Mouse (Mus musculus) forebrain, embryonic 16.5 days (tissue): ENCODE results near the gene Dnah2. TPM values are rescaled to one million over a fixed set of nuclear protein-coding genes. Genes with fewer than 3 reads are reported as not detected.

ENCODE experiments used
- ATAC-seq: fragments of 200-750 bp; cut with Nextera tagmentation; 2 replicates; pipeline ENCODE4 v1.8.0; 2017; ENCODE audit warnings: mild to moderate bottlenecking, moderate library complexity
- H3K27ac ChIP-seq: fragments of 300-500 bp; sonication (generic); 2 replicates; pipeline ENCODE4 v1.5.1; 2014; ENCODE audit warnings: low read length, control low read depth
- H3K27me3 ChIP-seq: fragments of 300-500 bp; sonication (generic); replicated peaks from 2 replicates; pipeline ENCODE4 v1.6.1; 2014; ENCODE audit warnings: low read length; ENCODE audit not compliant: control insufficient read depth, insufficient read depth
- H3K36me3 ChIP-seq: fragments of 300-500 bp; sonication (generic); 2 replicates; pipeline ENCODE4 v1.6.1; 2014; ENCODE audit not compliant: control insufficient read depth, insufficient read depth
- H3K4me1 ChIP-seq: fragments of 300-500 bp; sonication (generic); replicated peaks from 2 replicates; pipeline ENCODE4 v1.6.1; 2014; ENCODE audit warnings: low read length; ENCODE audit not compliant: control insufficient read depth, insufficient read depth
- H3K4me2 ChIP-seq: fragments of 300-500 bp; sonication (generic); 2 replicates; pipeline ENCODE4 v1.6.1; 2014; ENCODE audit warnings: mild to moderate bottlenecking, low read length, control low read depth
- H3K4me3 ChIP-seq: fragments of 300-500 bp; sonication (generic); replicated peaks from 2 replicates; pipeline ENCODE4 v1.5.1; 2014; ENCODE audit warnings: mild to moderate bottlenecking, low read length, control low read depth
- H3K9ac ChIP-seq: fragments of 300-500 bp; sonication (generic); replicated peaks from 2 replicates; pipeline ENCODE4 v1.6.1; 2014; ENCODE audit warnings: low read depth, low read length, control low read depth
- H3K9me3 ChIP-seq: fragments of 300-500 bp; sonication (generic); 2 replicates; pipeline ENCODE4 v1.6.1; 2016; ENCODE audit warnings: low read length; ENCODE audit not compliant: control insufficient read depth
- WGBS: fragments of 180-500 bp; shearing (Covaris S2); extraction: QIAGEN DNeasy Blood & Tissue Kit; methylation state at CpG from one replicate; pipeline ENCODE4 v1.1.7; 2014; 5-methylcytosine and 5-hydroxymethylcytosine counted together
- polyA plus RNA-seq: library from polyadenylated mRNA; unstranded; fragments of >200 nt; fragmentation: Nextera tagmentation; extraction: Ambion mirVana; gene quantifications from 2 replicates; pipeline ENCODE4 v1.2.1, GENCODE M21; 2015

Gene Dnah2
- polyA plus RNA-seq, 1 experiment from 2014 or later = 3.7 TPM

- 55% methylated on average over 9 of the region's 9 CpGs for WGBS
- no peaks in the 10 kb centered on the region for H3K27me3 ChIP-seq
These were observed 47.4 kb downstream of the Dnah2 start for GRCm38 (mm10) chr11:69501555-69501954.

GRCm38 (mm10) chr11:69499140-69499539, 49.8 kb downstream of the Dnah2 start:
- 81% methylated on average over 11 of the region's 11 CpGs for WGBS
- Histone ChIP-seq H3K9me3 (no peaks in the 10 kb centered on the region), H3K4me3 (no peak overlapping the region), H3K36me3 (no peaks in the 10 kb centered on the region), H3K9ac (no peak overlapping the region), H3K27ac (no peak overlapping the region), H3K4me1 (no peaks in the 10 kb centered on the region), H3K4me2 (no peak overlapping the region), H3K27me3 (no peaks in the 10 kb centered on the region)
- no peak for ATAC-seq

More at GRCm38 (mm10) chr11:69501555-69501954, 47.4 kb downstream of the Dnah2 start:
- H3K27ac ChIP-seq = no peak overlapping the region
- H3K4me3 ChIP-seq = no peak overlapping the region
- H3K36me3 ChIP-seq = no peaks in the 10 kb centered on the region
- no peak overlapping the region for H3K9ac ChIP-seq
- no peaks in the 10 kb centered on the region for H3K4me1 ChIP-seq
- no peak overlapping the region for H3K4me2 ChIP-seq
- no peaks in the 10 kb centered on the region for H3K9me3 ChIP-seq
- no peak for ATAC-seq

- no peak overlapping the region for H3K9ac ChIP-seq
These were observed 57.2 kb downstream of the Dnah2 start for GRCm38 (mm10) chr11:69491711-69492110.

GRCm38 (mm10) chr11:69490898-69491297, 58.0 kb downstream of the Dnah2 start:
- H3K4me1 ChIP-seq = no peaks in the 10 kb centered on the region
- H3K27ac ChIP-seq = no peak overlapping the region
- no peak overlapping the region for H3K4me3 ChIP-seq
- WGBS = 81% methylated on average over 2 of the region's 2 CpGs
- no peak overlapping the region for H3K9ac ChIP-seq
- ATAC-seq = no peak
- no peaks in the 10 kb centered on the region for H3K9me3 ChIP-seq
- no peaks in the 10 kb centered on the region for H3K36me3 ChIP-seq
- H3K4me2 ChIP-seq = no peak overlapping the region
- H3K27me3 ChIP-seq = no peaks in the 10 kb centered on the region

More at GRCm38 (mm10) chr11:69491711-69492110, 57.2 kb downstream of the Dnah2 start:
- ATAC-seq = no peak
- H3K4me1 ChIP-seq = no peaks in the 10 kb centered on the region
- WGBS = 83% methylated on average over 7 of the region's 7 CpGs
- H3K36me3 ChIP-seq = no peaks in the 10 kb centered on the region
- no peak overlapping the region for H3K4me2 ChIP-seq
- H3K9me3 ChIP-seq = no peaks in the 10 kb centered on the region
- H3K4me3 ChIP-seq = no peak overlapping the region
- H3K27ac ChIP-seq = no peak overlapping the region
- H3K27me3 ChIP-seq = no peaks in the 10 kb centered on the region

- ATAC-seq = no peak
- Histone ChIP-seq H3K9me3 (no peaks in the 10 kb centered on the region), H3K4me1 (no peaks in the 10 kb centered on the region), H3K9ac (no peak overlapping the region), H3K27ac (no peak overlapping the region), H3K27me3 (no peaks in the 10 kb centered on the region), H3K4me3 (no peak overlapping the region), H3K36me3 (no peaks in the 10 kb centered on the region), H3K4me2 (no peak overlapping the region)
- WGBS = 69% methylated on average over 2 of the region's 2 CpGs
These were observed 61.4 kb downstream of the Dnah2 start for GRCm38 (mm10) chr11:69487474-69487873.

- Histone ChIP-seq H3K9me3 (no peaks in the 10 kb centered on the region), H3K36me3 (no peaks in the 10 kb centered on the region), H3K4me1 (no peaks in the 10 kb centered on the region), H3K27ac (no peak overlapping the region), H3K9ac (no peak overlapping the region), H3K27me3 (no peaks in the 10 kb centered on the region), H3K4me3 (no peak overlapping the region), H3K4me2 (no peak overlapping the region)
- 93% methylated on average over 8 of the region's 8 CpGs for WGBS
- ATAC-seq = no peak
These were observed 71.3 kb downstream of the Dnah2 start for GRCm38 (mm10) chr11:69477645-69478044.

GRCm38 (mm10) chr11:69476802-69477201, 72.1 kb downstream of the Dnah2 start:
- Histone ChIP-seq H3K9ac (no peak overlapping the region), H3K4me3 (no peak overlapping the region), H3K9me3 (no peaks in the 10 kb centered on the region), H3K27me3 (no peaks in the 10 kb centered on the region), H3K27ac (no peak overlapping the region), H3K4me1 (no peaks in the 10 kb centered on the region), H3K36me3 (no peaks in the 10 kb centered on the region), H3K4me2 (no peak overlapping the region)
- 92% methylated on average over 10 of the region's 10 CpGs for WGBS
- no peak for ATAC-seq

- Histone ChIP-seq H3K4me3 (no peak overlapping the region), H3K27ac (no peak overlapping the region), H3K4me1 (no peaks in the 10 kb centered on the region), H3K27me3 (no peaks in the 10 kb centered on the region), H3K9me3 (no peaks in the 10 kb centered on the region), H3K4me2 (no peak overlapping the region), H3K36me3 (no peaks in the 10 kb centered on the region), H3K9ac (no peak overlapping the region)
- 52% methylated on average over 5 of the region's 5 CpGs for WGBS
- ATAC-seq = no peak
These were observed 74.2 kb downstream of the Dnah2 start for GRCm38 (mm10) chr11:69474737-69475136.

- H3K27ac ChIP-seq = no peak overlapping the region
- no peak for ATAC-seq
- no peaks in the 10 kb centered on the region for H3K27me3 ChIP-seq
- H3K36me3 ChIP-seq = no peaks in the 10 kb centered on the region
- no peak overlapping the region for H3K4me2 ChIP-seq
- no peaks in the 10 kb centered on the region for H3K4me1 ChIP-seq
- 87% methylated on average over 5 of the region's 5 CpGs for WGBS
- no peak overlapping the region for H3K9ac ChIP-seq
- H3K4me3 ChIP-seq = no peak overlapping the region
- H3K9me3 ChIP-seq = no peaks in the 10 kb centered on the region
These were observed 76.2 kb downstream of the Dnah2 start for GRCm38 (mm10) chr11:69472687-69473086.

GRCm38 (mm10) chr11:69471491-69471890, 77.4 kb downstream of the Dnah2 start:
- H3K36me3 ChIP-seq = no peaks in the 10 kb centered on the region
- 21% methylated on average over 8 of the region's 8 CpGs for WGBS

More at GRCm38 (mm10) chr11:69471491-69471890, 77.4 kb downstream of the Dnah2 start:
- Histone ChIP-seq H3K9ac (no peak overlapping the region), H3K27me3 (no peaks in the 10 kb centered on the region), H3K9me3 (no peaks in the 10 kb centered on the region), H3K4me2 (no peak overlapping the region), H3K27ac (no peak overlapping the region), H3K4me1 (no peaks in the 10 kb centered on the region), H3K4me3 (no peak overlapping the region)
- ATAC-seq = no peak
